In genomic region chr10:8589871-8590533, GRCm38 (mm10) we compare ENCODE assay signal across 16 mouse cellular contexts.
A peak's percentile ranks its signal among the peaks of the same experiment; 100 is the strongest.
DNase-seq lines count a peak whose midpoint lies in the region; ATAC-seq and TF ChIP-seq lines count a peak whose summit lies in the region.
"Had no signal": no experiment of that assay in that cellular context is flagged by ENCODE, and none has a peak within 500 bp of the region (broad histone marks: within the 10 kb centered on the region; RNA-seq: fewer than 3 reads in every experiment).

No protein-coding gene starts in this region.

- H3K27ac ChIP-seq in embryonic facial prominence, embryonic 14.5 days (replicated peaks; ENCODE audit: low read depth, low read length): no peak overlapping the region
- H3K27ac ChIP-seq in embryonic facial prominence, embryonic 10.5 days (replicated peaks): no peak overlapping the region
- H3K27ac ChIP-seq in limb, embryonic 14.5 days (replicated peaks; ENCODE audit: low read depth, low read length): no peak overlapping the region
- H3K27ac ChIP-seq in limb, embryonic 10.5 days: no peak overlapping the region
- no peak overlapping the region for H3K27ac ChIP-seq in liver, embryonic 12.5 days
- H3K27ac ChIP-seq: heart, embryonic 13.5 days; hindbrain, embryonic 10.5 days; kidney, embryonic 15.5 days; liver, embryonic 13.5 days; stomach, embryonic 15.5 days had no signal

- DNase-seq in embryonic facial prominence, embryonic 14.5 days (ENCODE audit: low spot score): peak; percentile 18
- DNase-seq in embryonic facial prominence, embryonic 10.5 days (ENCODE audit: low spot score): no peak
- DNase-seq in limb, embryonic 14.5 days (ENCODE audit: low spot score): no peak
- no peak for DNase-seq in limb, embryonic 10.5 days (ENCODE audit: low spot score)
- DNase-seq in layer of hippocampus, adult 9-11 months: peak; percentile 59
- peak; percentile 1 to 8 for DNase-seq in right cerebral cortex, postnatal 36 days (ENCODE audit: low spot score in 2 of 2)
- no peak for DNase-seq in adipocyte (ENCODE audit: low spot score)
- DNase-seq: adrenal gland, postnatal 25 days; liver, embryonic 13.5 days; thymus, postnatal 14 days had no signal

- 75% methylated on average over 5 of the region's 5 CpGs for WGBS in embryonic facial prominence, embryonic 14.5 days
- 89% methylated on average over 5 of the region's 5 CpGs for WGBS in embryonic facial prominence, embryonic 10.5 days
- 55% methylated on average over 5 of the region's 5 CpGs for WGBS in limb, embryonic 14.5 days
- 86% methylated on average over 5 of the region's 5 CpGs for whole genome bisulfite sequencing in limb, embryonic 10.5 days
- WGBS in liver, embryonic 12.5 days (ENCODE audit: insufficient replicate concordance): 72% methylated on average over 5 of the region's 5 CpGs

- H3K36me3 ChIP-seq in embryonic facial prominence, embryonic 14.5 days (ENCODE audit: control insufficient read depth, insufficient read depth, low read length): no peaks in the 10 kb centered on the region
- no peaks in the 10 kb centered on the region for H3K36me3 ChIP-seq in embryonic facial prominence, embryonic 10.5 days (replicated peaks)
- no peaks in the 10 kb centered on the region for H3K36me3 ChIP-seq in limb, embryonic 14.5 days (ENCODE audit: control insufficient read depth, insufficient read depth, low read length)
- no peaks in the 10 kb centered on the region for H3K36me3 ChIP-seq in limb, embryonic 10.5 days
- H3K36me3 ChIP-seq in liver, embryonic 12.5 days: no peaks in the 10 kb centered on the region
- H3K36me3 ChIP-seq: heart, embryonic 13.5 days; hindbrain, embryonic 10.5 days; kidney, embryonic 15.5 days; liver, embryonic 13.5 days; stomach, embryonic 15.5 days had no signal

- H3K4me3 ChIP-seq in embryonic facial prominence, embryonic 14.5 days (ENCODE audit: low read depth, low read length): no peak overlapping the region
- no peak overlapping the region for H3K4me3 ChIP-seq in embryonic facial prominence, embryonic 10.5 days
- H3K4me3 ChIP-seq in limb, embryonic 14.5 days (replicated peaks; ENCODE audit: low read length): no peak overlapping the region
- no peak overlapping the region for H3K4me3 ChIP-seq in limb, embryonic 10.5 days
- H3K4me3 ChIP-seq in liver, embryonic 12.5 days: no peak overlapping the region
- H3K4me3 ChIP-seq: heart, embryonic 13.5 days; hindbrain, embryonic 10.5 days; kidney, embryonic 15.5 days; liver, embryonic 13.5 days; megakaryocyte, embryonic 14.5 days; stomach, embryonic 15.5 days had no signal

- H3K9me3 ChIP-seq in embryonic facial prominence, embryonic 14.5 days (ENCODE audit: control insufficient read depth, low read length): no peaks in the 10 kb centered on the region
- H3K9me3 ChIP-seq in embryonic facial prominence, embryonic 10.5 days: no peaks in the 10 kb centered on the region
- no peaks in the 10 kb centered on the region for H3K9me3 ChIP-seq in limb, embryonic 14.5 days (ENCODE audit: control insufficient read depth, low read length)
- H3K9me3 ChIP-seq in limb, embryonic 10.5 days (replicated peaks): no peaks in the 10 kb centered on the region
- no peaks in the 10 kb centered on the region for H3K9me3 ChIP-seq in liver, embryonic 12.5 days (replicated peaks)
- H3K9me3 ChIP-seq: heart, embryonic 13.5 days; hindbrain, embryonic 10.5 days; kidney, embryonic 15.5 days; stomach, embryonic 15.5 days had no signal

- H3K4me2 ChIP-seq in embryonic facial prominence, embryonic 14.5 days (ENCODE audit: low read depth, low read length): no peak overlapping the region
- H3K4me2 ChIP-seq in limb, embryonic 14.5 days (replicated peaks; ENCODE audit: low read depth, low read length, severe bottlenecking): no peak overlapping the region
- no peak overlapping the region for H3K4me2 ChIP-seq in liver, embryonic 12.5 days
- H3K4me2 ChIP-seq: heart, embryonic 13.5 days; kidney, embryonic 15.5 days; liver, embryonic 13.5 days; stomach, embryonic 15.5 days had no signal

- no peak overlapping the region for H3K9ac ChIP-seq in embryonic facial prominence, embryonic 14.5 days (ENCODE audit: low read depth, low read length)
- no peak overlapping the region for H3K9ac ChIP-seq in limb, embryonic 14.5 days (ENCODE audit: low read depth, low read length, severe bottlenecking)
- H3K9ac ChIP-seq in liver, embryonic 12.5 days: no peak overlapping the region
- H3K9ac ChIP-seq: heart, embryonic 13.5 days; kidney, embryonic 15.5 days; liver, embryonic 13.5 days; stomach, embryonic 15.5 days had no signal

- ATAC-seq in embryonic facial prominence, embryonic 14.5 days (ENCODE audit: low read depth): peak; percentile 53; the same call in 1 of the 2 replicates
- ATAC-seq in limb, embryonic 14.5 days (ENCODE audit: low FRiP score, low read depth): 0 out of 2 replicates have a peak, but pooled peaks have one; percentile 26
- ATAC-seq in liver, embryonic 12.5 days: no peak

- TF ChIP-seq POLR2A in limb, embryonic 14.5 days (IDR thresholded peaks at IDR 0.05; ENCODE audit: borderline replicate concordance, extremely low read depth, insufficient read depth, insufficient read length): no peak

- H3K4me1 ChIP-seq in embryonic facial prominence, embryonic 14.5 days (ENCODE audit: control insufficient read depth, insufficient read depth, low read length): no peaks in the 10 kb centered on the region
- no peaks in the 10 kb centered on the region for H3K4me1 ChIP-seq in embryonic facial prominence, embryonic 10.5 days
- H3K4me1 ChIP-seq in limb, embryonic 14.5 days (ENCODE audit: control insufficient read depth, insufficient read depth, low read length): peaks cover 3% of the 10 kb centered on the region; the same call in 1 of the 2 replicates
- H3K4me1 ChIP-seq in limb, embryonic 10.5 days: no peaks in the 10 kb centered on the region
- H3K4me1 ChIP-seq in liver, embryonic 12.5 days: no peaks in the 10 kb centered on the region
- H3K4me1 ChIP-seq: heart, embryonic 13.5 days; hindbrain, embryonic 10.5 days; liver, embryonic 13.5 days; megakaryocyte, embryonic 14.5 days; stomach, embryonic 15.5 days had no signal

- no peaks in the 10 kb centered on the region for H3K27me3 ChIP-seq in embryonic facial prominence, embryonic 14.5 days (replicated peaks; ENCODE audit: control insufficient read depth, insufficient read depth, low read length)
- H3K27me3 ChIP-seq in embryonic facial prominence, embryonic 10.5 days (replicated peaks; ENCODE audit: low read depth, poor library complexity, severe bottlenecking): no peaks in the 10 kb centered on the region
- H3K27me3 ChIP-seq in limb, embryonic 14.5 days (ENCODE audit: control insufficient read depth, insufficient read depth, low read length): no peaks in the 10 kb centered on the region
- H3K27me3 ChIP-seq in limb, embryonic 10.5 days (ENCODE audit: low read depth, poor library complexity, severe bottlenecking): no peaks in the 10 kb centered on the region
- H3K27me3 ChIP-seq in liver, embryonic 12.5 days (replicated peaks): no peaks in the 10 kb centered on the region
- H3K27me3 ChIP-seq: heart, embryonic 13.5 days; kidney, embryonic 15.5 days; liver, embryonic 13.5 days; megakaryocyte, embryonic 14.5 days; stomach, embryonic 15.5 days had no signal

Comparison
In these comparisons a context has a peak if more than half of its experiments do, and no peak if none do; other contexts are left out.
1. DNase-seq: peak in embryonic facial prominence, embryonic 14.5 days (single experiment), layer of hippocampus, adult 9-11 months (single experiment) and right cerebral cortex, postnatal 36 days (2 of 2); none in embryonic facial prominence, embryonic 10.5 days (single experiment), limb, embryonic 14.5 days (single experiment), limb, embryonic 10.5 days (single experiment) and adipocyte (single experiment).